Mouse (Mus musculus) liver, adult 2 months (tissue): ENCODE measurements at regions not wholly inside any gene's neighbourhood (a gene's known extent, or its start where the extent isn't known, plus 50 kb on each side); places are given as distances from the start of the nearest gene placed in this dataset.

Experiments
- DNase-seq: peaks from one replicate; pipeline ENCODE4 v3.0.0-alpha.2; 2011; ENCODE audit warnings: low read depth, low spot score; ENCODE audit errors: extremely low read depth
- H3K27ac ChIP-seq: fragments of 200-500 bp; replicated peaks from 2 replicates; pipeline ENCODE4 v1.5.1; 2012; ENCODE audit warnings: low read depth, mild to moderate bottlenecking, control low read depth, inconsistent platforms, low read length; ENCODE audit not compliant: insufficient read depth
- H3K27me3 ChIP-seq: fragments of 200-500 bp; 2 replicates; pipeline ENCODE4 v1.6.1; 2012; ENCODE audit warnings: mild to moderate bottlenecking, moderate library complexity, low read length, inconsistent platforms; ENCODE audit not compliant: control insufficient read depth, insufficient read depth
- H3K36me3 ChIP-seq: fragments of 200-500 bp; 2 replicates; pipeline ENCODE4 v1.6.1; 2012; ENCODE audit warnings: low read length, inconsistent platforms; ENCODE audit not compliant: control insufficient read depth, insufficient read depth
- H3K4me1 ChIP-seq: fragments of 200-500 bp; 2 replicates; pipeline ENCODE4 v1.6.1; 2011; ENCODE audit warnings: low read length; ENCODE audit not compliant: control insufficient read depth, insufficient read depth
- H3K4me3 ChIP-seq: fragments of 200-500 bp; 2 replicates; pipeline ENCODE4 v1.5.1; 2011; ENCODE audit warnings: low read depth, mild to moderate bottlenecking, control low read depth, low read length, moderate library complexity; ENCODE audit not compliant: insufficient read depth
- H3K79me2 ChIP-seq: fragments of 200-500 bp; 2 replicates; pipeline ENCODE4 v1.6.1; 2012; ENCODE audit warnings: inconsistent platforms, mild to moderate bottlenecking, low read length, moderate library complexity; ENCODE audit not compliant: control insufficient read depth, insufficient read depth
- H3K9ac ChIP-seq: fragments of 200-500 bp; 2 replicates; pipeline ENCODE4 v1.6.1; 2012; ENCODE audit warnings: low read depth, mild to moderate bottlenecking, control low read depth, inconsistent platforms, low read length
- CTCF ChIP-seq: fragments of 200-500 bp; IDR thresholded peaks from 2 replicates; pipeline ENCODE4 v1.5.1; 2011; ENCODE audit warnings: low read depth, low read length, control low read depth
- POLR2A ChIP-seq: fragments of 200-500 bp; IDR thresholded peaks from 2 replicates; pipeline ENCODE4 v1.6.1; 2011; ENCODE audit warnings: low read length, control low read depth; ENCODE audit not compliant: insufficient read depth; ENCODE audit errors: extremely low read depth
- WGBS: fragments of 180-500 bp; shearing (Covaris S2); methylation state at CpG from one replicate; pipeline ENCODE4 v1.1.7; 2018; 5-methylcytosine and 5-hydroxymethylcytosine counted together

- no peak for DNase-seq
- TF ChIP-seq CTCF = no peak
- Histone ChIP-seq H3K4me3 (no peak overlapping the region), H3K27ac (no peak overlapping the region), H3K36me3 (no peaks in the 10 kb centered on the region), H3K27me3 (no peaks in the 10 kb centered on the region), H3K9ac (no peak overlapping the region), H3K79me2 (no peaks in the 10 kb centered on the region), H3K4me1 (no peaks in the 10 kb centered on the region)
- WGBS = 95% methylated on average over 9 of the region's 9 CpGs
Measured at GRCm38 (mm10) chr10:21482659-21483058, 105.6 kb downstream of the Aldh8a1 start.

- Histone ChIP-seq H3K36me3 (no peaks in the 10 kb centered on the region), H3K27me3 (no peaks in the 10 kb centered on the region), H3K27ac (no peak overlapping the region), H3K4me3 (no peak overlapping the region), H3K9ac (no peak overlapping the region), H3K79me2 (no peaks in the 10 kb centered on the region), H3K4me1 (no peaks in the 10 kb centered on the region)
- no peak for DNase-seq
- 97% methylated on average over 3 of the region's 3 CpGs for WGBS
- TF ChIP-seq CTCF (no peak), POLR2A (no peak)
Measured at GRCm38 (mm10) chr10:21483373-21483772, 106.3 kb downstream of the Aldh8a1 start.

- Histone ChIP-seq H3K27ac (no peak overlapping the region), H3K27me3 (no peaks in the 10 kb centered on the region), H3K9ac (no peak overlapping the region), H3K79me2 (no peaks in the 10 kb centered on the region), H3K36me3 (no peaks in the 10 kb centered on the region), H3K4me1 (no peaks in the 10 kb centered on the region), H3K4me3 (no peak overlapping the region)
- no peak for DNase-seq
- WGBS = 62% methylated on average over 7 of the region's 7 CpGs
- no peak for TF ChIP-seq CTCF
- TF ChIP-seq POLR2A = no peak
Measured at GRCm38 (mm10) chr10:21488374-21488930, 104.5 kb upstream of the 1700020N01Rik start.

GRCm38 (mm10) chr10:21490910-21491309, 102.0 kb upstream of the 1700020N01Rik start:
- H3K4me1 ChIP-seq = no peaks in the 10 kb centered on the region
- H3K27ac ChIP-seq = no peak overlapping the region
- H3K9ac ChIP-seq = no peak overlapping the region
- no peaks in the 10 kb centered on the region for H3K79me2 ChIP-seq
- no peaks in the 10 kb centered on the region for H3K36me3 ChIP-seq
- WGBS = 46% methylated on average over 8 of the region's 8 CpGs
- no peak overlapping the region for H3K4me3 ChIP-seq
- H3K27me3 ChIP-seq = no peaks in the 10 kb centered on the region
- peak; percentile 12 for DNase-seq
- TF ChIP-seq CTCF (no peak), POLR2A (no peak)

GRCm38 (mm10) chr10:21492254-21492894, 100.6 kb upstream of the 1700020N01Rik start:
- no peaks in the 10 kb centered on the region for H3K27me3 ChIP-seq
- DNase-seq = peak; percentile 67
- 46% methylated on average over 7 of the region's 7 CpGs for WGBS
- H3K4me1 ChIP-seq = no peaks in the 10 kb centered on the region
- no peaks in the 10 kb centered on the region for H3K36me3 ChIP-seq
- no peak overlapping the region for H3K27ac ChIP-seq
- TF ChIP-seq POLR2A = no peak
- TF ChIP-seq CTCF = no peak
- H3K4me3 ChIP-seq = no peak overlapping the region
- no peak overlapping the region for H3K9ac ChIP-seq
- H3K79me2 ChIP-seq = no peaks in the 10 kb centered on the region

GRCm38 (mm10) chr10:21494536-21494935, 98.4 kb upstream of the 1700020N01Rik start:
- Histone ChIP-seq H3K27ac (no peak overlapping the region), H3K27me3 (no peaks in the 10 kb centered on the region), H3K79me2 (no peaks in the 10 kb centered on the region), H3K4me3 (no peak overlapping the region), H3K36me3 (no peaks in the 10 kb centered on the region), H3K4me1 (no peaks in the 10 kb centered on the region), H3K9ac (no peak overlapping the region)
- DNase-seq = no peak
- 89% methylated on average over 1 of the region's 1 CpGs for WGBS
- no peak for TF ChIP-seq CTCF
